Mouse (Mus musculus) activated CD4-positive, CD25-positive, alpha-beta regulatory T cell (primary cell): ENCODE results near the gene Aspg. TPM values are rescaled to one million over a fixed set of nuclear protein-coding genes. Genes with fewer than 3 reads are reported as not detected.

ENCODE experiments used
- polyA plus RNA-seq, 2 experiments: library from polyadenylated mRNA; unstranded; fragments of 100-300 nt; shearing (Covaris generic); gene quantifications; one replicate each; pipeline ENCODE4 v1.2.1; 2017

Gene Aspg
- polyA plus RNA-seq = not detected

DNA sequence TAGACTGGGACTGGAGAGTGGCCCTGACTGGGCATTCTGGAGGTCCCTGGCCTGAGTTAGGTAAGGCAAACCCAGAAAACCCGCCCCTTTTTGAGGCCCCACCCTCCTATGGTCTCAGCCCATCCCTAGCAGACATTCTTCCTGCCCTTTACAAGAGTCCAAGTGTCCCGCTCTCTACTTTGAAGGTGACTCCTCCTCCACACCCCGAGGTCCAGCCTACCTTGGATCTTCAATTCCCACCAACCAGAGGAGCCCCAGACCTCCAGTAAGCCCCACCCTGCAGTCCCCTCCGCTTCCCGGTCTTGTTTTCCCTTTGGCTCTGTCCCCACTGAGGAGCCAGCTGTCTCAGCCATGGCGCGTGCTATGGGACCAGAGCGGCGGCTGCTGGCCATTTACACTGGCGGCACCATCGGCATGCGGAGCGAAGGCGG lies at the start of gene Aspg:
Aspg (plus strand) TSS at position 139 of the 431 bp plus-strand sequence.

DNA sequence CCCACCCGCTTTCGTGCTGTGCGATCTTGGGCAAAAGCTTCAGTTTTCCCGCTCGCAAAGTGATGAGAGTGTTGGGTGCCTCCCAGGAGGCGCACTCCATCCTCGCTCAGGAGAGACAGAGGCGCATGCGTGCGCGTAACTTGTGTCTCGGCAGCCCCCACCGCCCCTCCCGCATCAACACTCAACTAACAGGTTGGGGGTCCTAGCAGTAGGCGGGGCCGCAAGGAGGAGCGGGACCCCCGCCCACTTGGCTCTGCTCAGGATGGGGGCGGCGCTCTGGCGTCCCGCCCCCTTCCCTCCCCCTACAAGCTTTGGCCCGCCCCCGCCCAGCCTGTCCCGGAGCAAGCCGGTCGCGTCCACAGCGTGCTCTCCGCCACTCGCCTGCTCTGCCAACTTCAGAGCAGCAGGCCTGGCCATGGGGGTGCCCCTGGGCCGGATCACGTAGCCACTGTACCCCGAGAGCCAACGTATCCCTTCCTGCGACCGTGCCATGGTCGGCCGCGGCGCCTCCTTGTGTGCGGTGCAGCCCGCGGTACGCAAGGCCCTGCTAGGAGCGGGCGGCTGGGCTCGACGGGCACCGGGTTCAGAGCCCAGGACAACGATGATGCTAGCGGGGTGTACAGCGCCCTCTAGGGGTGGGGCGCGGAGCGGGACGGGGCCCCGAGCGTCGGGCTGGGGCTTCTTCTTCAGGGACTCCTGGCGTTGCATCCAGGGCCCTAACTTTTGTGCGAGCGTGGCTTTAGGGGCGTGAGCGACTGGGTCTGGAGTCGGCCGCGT lies 39.6 kb downstream of the Aspg start, which contains the start of gene Kif26a:
Kif26a (plus strand) TSS at position 334 of the 777 bp plus-strand sequence.

Other genes with a start within 250 kb of the Aspg start
- 10 to 100 TPM; 43.0 to 62.7 TPM for gene Ppp1r13b, start 198.6 kb upstream of the Aspg start, polyA plus RNA-seq
- gene Atp5mpl, start 139.7 kb upstream of the Aspg start, polyA plus RNA-seq = 100 to 1,000 TPM; 270 to 280 TPM
- under 1 TPM in 1 of 2 experiments, not detected in 1; 0.42 TPM for gene Tdrd9, start 135.1 kb upstream of the Aspg start, polyA plus RNA-seq
- gene Rd3l, start 125.4 kb upstream of the Aspg start, polyA plus RNA-seq = under 1 TPM in 1 of 2 experiments, not detected in 1; 0.15 TPM
- gene Kif26a, start 39.5 kb downstream of the Aspg start, polyA plus RNA-seq = under 1 TPM; 0.02 to 0.29 TPM